Mouse (Mus musculus) testis, adult 2 months (tissue): ENCODE results near the gene Zfp119b.

ENCODE experiments used
- CTCF ChIP-seq: fragments of 200-500 bp; IDR thresholded peaks from 2 replicates; pipeline ENCODE4 v1.5.1; 2012; ENCODE audit warnings: low read depth, mild to moderate bottlenecking, inconsistent platforms, low read length, moderate library complexity; ENCODE audit not compliant: control insufficient read depth, insufficient read depth, insufficient replicate concordance
- POLR2A ChIP-seq: fragments of 200-500 bp; IDR thresholded peaks from 2 replicates; pipeline ENCODE4 v1.6.1; 2012; ENCODE audit warnings: low read depth, mild to moderate bottlenecking, inconsistent platforms, low read length, moderate library complexity; ENCODE audit not compliant: control insufficient read depth

DNA sequence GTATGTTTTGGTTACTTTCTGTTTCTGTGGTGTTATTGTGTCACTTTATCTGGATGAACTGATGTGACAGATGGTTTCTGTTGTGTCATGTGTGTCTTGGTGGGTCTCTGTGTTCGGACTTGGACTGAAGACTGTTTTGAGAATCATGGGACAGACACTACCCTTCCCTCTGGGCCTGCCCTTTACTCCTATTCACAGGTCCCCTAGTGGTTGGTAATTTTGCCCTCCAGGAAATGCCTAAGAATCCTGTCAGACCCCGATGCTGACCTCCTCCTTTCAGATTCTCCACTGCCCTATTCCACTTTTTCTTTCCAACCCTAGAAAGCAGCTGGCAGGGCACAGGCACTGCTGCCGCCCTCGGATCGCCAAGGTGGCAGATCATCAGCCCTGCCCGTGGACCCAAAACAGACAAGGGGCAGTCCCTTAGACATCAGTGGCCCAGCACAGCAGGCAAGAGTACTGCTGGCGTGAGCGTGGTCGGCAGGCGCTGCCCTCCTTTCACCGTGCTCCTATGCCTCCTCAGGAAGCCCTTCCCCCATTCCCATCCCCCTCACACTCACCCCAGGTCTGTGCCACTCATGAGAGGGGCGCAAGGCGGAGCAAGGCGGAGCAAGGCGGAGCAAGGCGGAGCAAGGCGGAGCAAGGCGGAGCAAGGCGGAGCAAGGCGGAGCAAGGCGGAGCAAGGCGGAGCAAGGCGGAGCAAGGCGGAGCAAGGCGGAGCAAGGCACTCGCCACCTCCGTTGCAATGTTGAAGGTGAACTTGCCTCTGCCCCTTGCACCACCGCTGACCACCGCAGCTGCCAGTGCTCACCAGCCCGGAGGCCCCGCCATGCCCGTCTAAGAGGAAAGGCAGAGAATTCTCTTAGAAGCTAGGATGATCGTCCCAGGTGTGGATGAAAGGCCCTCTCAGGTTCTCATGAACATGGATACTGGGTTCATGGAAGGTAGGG lies 17.5 kb downstream of the Zfp119b start:
- no peak for TF ChIP-seq POLR2A
- TF ChIP-seq CTCF: no peak
